Comparison of ENCODE assay signal across 10 mouse cellular contexts in the genomic region with DNA sequence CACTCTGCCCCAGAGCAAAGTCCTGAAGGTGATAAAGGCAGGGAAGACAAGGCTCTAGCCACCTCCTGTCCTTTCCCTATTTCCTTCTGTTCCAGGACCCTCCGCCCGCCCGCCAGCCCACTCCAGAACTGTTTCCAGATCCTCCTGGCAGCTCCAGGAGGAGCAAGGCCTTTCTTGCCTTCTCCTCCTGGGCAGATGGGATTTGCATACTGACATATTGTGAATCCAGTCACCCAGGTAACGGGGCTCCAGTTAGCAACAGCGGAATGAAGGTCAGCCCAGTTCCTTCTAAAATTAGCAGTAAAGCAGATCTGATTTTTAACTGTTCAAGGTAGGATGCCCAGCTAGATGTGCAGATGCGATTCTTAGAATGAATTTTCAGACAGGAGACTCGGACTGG.
DNase-seq lines count a peak whose midpoint lies in the region; ATAC-seq and TF ChIP-seq lines count a peak whose summit lies in the region.
"Had no signal": no experiment of that assay in that cellular context is flagged by ENCODE, and none has a peak within 500 bp of the region (broad histone marks: within the 10 kb centered on the region; RNA-seq: fewer than 3 reads in every experiment).

No protein-coding gene starts in this region.

- no peak for ATAC-seq in midbrain, embryonic 13.5 days
- no peak for ATAC-seq in midbrain, embryonic 11.5 days (ENCODE audit: low FRiP score)
- ATAC-seq in liver, postnatal 0 days = no peak
- no peak for ATAC-seq in kidney, embryonic 15.5 days (replicated peaks; ENCODE audit: low FRiP score)
- ATAC-seq: CD4-positive, CD25-positive, alpha-beta regulatory T cell, adult 4 months had no signal

- no peak overlapping the region for H3K4me2 ChIP-seq in midbrain, embryonic 13.5 days (replicated peaks)
- H3K4me2 ChIP-seq in midbrain, embryonic 11.5 days = no peak overlapping the region
- H3K4me2 ChIP-seq in liver, postnatal 0 days (ENCODE audit: low read depth, low read length) = no peak overlapping the region
- H3K4me2 ChIP-seq in kidney, embryonic 15.5 days = no peak overlapping the region
- H3K4me2 ChIP-seq: limb, embryonic 15.5 days had no signal

- no peak overlapping the region for H3K4me3 ChIP-seq in midbrain, embryonic 13.5 days (replicated peaks)
- H3K4me3 ChIP-seq in midbrain, embryonic 11.5 days (ENCODE audit: low read depth, low read length) = no peak overlapping the region
- H3K4me3 ChIP-seq in brown adipose tissue, adult 24 weeks (ENCODE audit: insufficient read depth, low read depth, low read length) = no peak overlapping the region
- no peak overlapping the region for H3K4me3 ChIP-seq in liver, postnatal 0 days (ENCODE audit: low read depth, low read length)
- H3K4me3 ChIP-seq in kidney, embryonic 15.5 days (replicated peaks) = no peak overlapping the region
- H3K4me3 ChIP-seq: limb, embryonic 15.5 days had no signal

- H3K9me3 ChIP-seq in midbrain, embryonic 13.5 days = no peaks in the 10 kb centered on the region
- H3K9me3 ChIP-seq in midbrain, embryonic 11.5 days (ENCODE audit: control insufficient read depth, low read length) = no peaks in the 10 kb centered on the region
- H3K9me3 ChIP-seq in liver, postnatal 0 days (ENCODE audit: low read length) = no peaks in the 10 kb centered on the region
- H3K9me3 ChIP-seq in kidney, embryonic 15.5 days (replicated peaks) = no peaks in the 10 kb centered on the region
- H3K9me3 ChIP-seq: limb, embryonic 15.5 days had no signal

- WGBS in midbrain, embryonic 13.5 days = 51% methylated on average over 7 of the region's 7 CpGs
- 49% methylated on average over 7 of the region's 7 CpGs for WGBS in midbrain, embryonic 11.5 days
- 83% methylated on average over 7 of the region's 7 CpGs for WGBS in liver, postnatal 0 days (ENCODE audit: insufficient replicate concordance)
- 83% methylated on average over 7 of the region's 7 CpGs for WGBS in kidney, embryonic 15.5 days

- no peaks in the 10 kb centered on the region for H3K27me3 ChIP-seq in midbrain, embryonic 13.5 days
- H3K27me3 ChIP-seq in midbrain, embryonic 11.5 days (ENCODE audit: control insufficient read depth, insufficient read depth, low read length) = no peaks in the 10 kb centered on the region
- H3K27me3 ChIP-seq in liver, postnatal 0 days (ENCODE audit: insufficient read depth, low read length) = no peaks in the 10 kb centered on the region
- no peaks in the 10 kb centered on the region for H3K27me3 ChIP-seq in kidney, embryonic 15.5 days
- H3K27me3 ChIP-seq: limb, embryonic 15.5 days had no signal

- no peak overlapping the region for H3K9ac ChIP-seq in midbrain, embryonic 13.5 days (replicated peaks)
- H3K9ac ChIP-seq in midbrain, embryonic 11.5 days (ENCODE audit: low read length) = no peak overlapping the region
- no peak overlapping the region for H3K9ac ChIP-seq in liver, postnatal 0 days (replicated peaks)
- no peak overlapping the region for H3K9ac ChIP-seq in kidney, embryonic 15.5 days
- H3K9ac ChIP-seq: limb, embryonic 15.5 days had no signal

- peak overlapping the region; percentile 19; the same call in 1 of the 2 replicates for H3K27ac ChIP-seq in midbrain, embryonic 13.5 days
- H3K27ac ChIP-seq in midbrain, embryonic 11.5 days (ENCODE audit: low read depth, low read length) = no peak overlapping the region
- H3K27ac ChIP-seq in brown adipose tissue, adult 24 weeks (replicated peaks; ENCODE audit: low read depth, low read length) = peak overlapping the region; percentile 84
- no peak overlapping the region for H3K27ac ChIP-seq in liver, postnatal 0 days (ENCODE audit: low read depth)
- H3K27ac ChIP-seq in kidney, embryonic 15.5 days = no peak overlapping the region
- H3K27ac ChIP-seq: limb, embryonic 15.5 days had no signal

- DNase-seq in frontal cortex, adult 2 months (ENCODE audit: extremely low spot score in 1 of 2, low spot score in 1 of 2) = peak; percentile 38 to 58
- DNase-seq in frontal cortex, postnatal 25 days (ENCODE audit: low spot score in 2 of 2) = no peak
- DNase-seq in midbrain, embryonic 11.5 days (ENCODE audit: low spot score, missing footprints) = no peak
- DNase-seq in left cerebral cortex, postnatal 4 days = peak; percentile 15
- no peak for DNase-seq in liver, postnatal 0 days

- peaks cover 28% of the 10 kb centered on the region for H3K4me1 ChIP-seq in midbrain, embryonic 13.5 days (replicated peaks)
- peaks cover 13% of the 10 kb centered on the region for H3K4me1 ChIP-seq in midbrain, embryonic 11.5 days (ENCODE audit: control insufficient read depth, insufficient read depth, low read length)
- peaks cover 45% of the 10 kb centered on the region for H3K4me1 ChIP-seq in brown adipose tissue, adult 24 weeks (ENCODE audit: control insufficient read depth, insufficient read depth, insufficient read length, low read length)
- no peaks in the 10 kb centered on the region for H3K4me1 ChIP-seq in liver, postnatal 0 days (ENCODE audit: insufficient read depth)
- peaks cover 29% of the 10 kb centered on the region for H3K4me1 ChIP-seq in kidney, embryonic 15.5 days

- no peaks in the 10 kb centered on the region for H3K36me3 ChIP-seq in midbrain, embryonic 13.5 days
- no peaks in the 10 kb centered on the region for H3K36me3 ChIP-seq in midbrain, embryonic 11.5 days (ENCODE audit: control insufficient read depth, insufficient read depth, low read length)
- no peaks in the 10 kb centered on the region for H3K36me3 ChIP-seq in liver, postnatal 0 days (replicated peaks; ENCODE audit: insufficient read depth, low read length)
- no peaks in the 10 kb centered on the region for H3K36me3 ChIP-seq in kidney, embryonic 15.5 days
- H3K36me3 ChIP-seq: limb, embryonic 15.5 days had no signal

- intact Hi-C loops in left cerebral cortex, postnatal 4 days (cut with DNase I) = no loop called here

- no peak for TF ChIP-seq CTCF in liver, postnatal 0 days (IDR thresholded peaks at IDR 0.05; ENCODE audit: low read depth)

- no peak for TF ChIP-seq EP300 in liver, postnatal 0 days (IDR thresholded peaks at IDR 0.05; ENCODE audit: low read depth)

Comparison
In these comparisons a context has a peak if more than half of its experiments do, and no peak if none do; other contexts are left out.
1. DNase-seq: peak in frontal cortex, adult 2 months (2 of 2) and left cerebral cortex, postnatal 4 days (single experiment); none in frontal cortex, postnatal 25 days (0 of 2), midbrain, embryonic 11.5 days (single experiment) and liver, postnatal 0 days (single experiment).
2. H3K27ac ChIP-seq: peak in midbrain, embryonic 13.5 days (single experiment) and brown adipose tissue, adult 24 weeks (single experiment); none in midbrain, embryonic 11.5 days (single experiment), liver, postnatal 0 days (single experiment) and kidney, embryonic 15.5 days (single experiment).